Mouse (Mus musculus): ENCODE data around the gene Pnkp. TPM values are rescaled to one million over a fixed set of nuclear protein-coding genes. Genes with fewer than 3 reads are reported as not detected.

Pnkp gene
- polyA plus RNA-seq, 1 experiment from 2014 or later = 43.2 TPM

GRCm38 (mm10) chr7:44841825-44842463 is 15.0 kb upstream of the Pnkp start:
- DNase-seq (ENCODE audit: low read depth, low spot score) (no peak), ATAC-seq (peak; percentile 18)
- in situ Hi-C loops (cut with MboI; ENCODE audit: low pct_unique_long_range_greater_than_20kb) = no loop called here
- no peak for TF ChIP-seq CTCF (IDR thresholded peaks at IDR 0.05)
- ChIA-PET CTCF (interaction anchor here (1.6 kb wide), 1 partner anchor 24 kb away, joined by 4 read pairs; no protein-coding TSS in a partner anchor), POLR2A (interaction anchor here (1.0 kb wide), 1 partner anchor 15 kb away, joined by 3 read pairs; no protein-coding TSS in a partner anchor)
- H3K27me3 ChIP-seq = no peaks in the 10 kb centered on the region

- in situ Hi-C loops (cut with MboI; ENCODE audit: low pct_unique_long_range_greater_than_20kb) = no loop called here
- CTCF ChIA-PET = interaction anchor here (1.8 kb wide), 1 partner anchor 21 kb away, joined by 6 read pairs; no protein-coding TSS in a partner anchor
- no peak for TF ChIP-seq CTCF (IDR thresholded peaks at IDR 0.05)
- POLR2A ChIA-PET = no interaction called here
- no peaks in the 10 kb centered on the region for H3K27me3 ChIP-seq
- DNase-seq (ENCODE audit: low read depth, low spot score) = no peak
- no peak for ATAC-seq
Measured at GRCm38 (mm10) chr7:44845006-44845405, 11.9 kb upstream of the Pnkp start.

GRCm38 (mm10) chr7:44846804-44847203 is 10.1 kb upstream of the Pnkp start:
- no peak for TF ChIP-seq CTCF (IDR thresholded peaks at IDR 0.05)
- ATAC-seq (no peak), DNase-seq (ENCODE audit: low read depth, low spot score) (no peak)
- no peaks in the 10 kb centered on the region for H3K27me3 ChIP-seq
- ChIA-PET CTCF (no interaction called here), POLR2A (no interaction called here)
- in situ Hi-C loops (cut with MboI; ENCODE audit: low pct_unique_long_range_greater_than_20kb) = no loop called here

- POLR2A ChIA-PET = no interaction called here
- in situ Hi-C loops (cut with MboI; ENCODE audit: low pct_unique_long_range_greater_than_20kb) = no loop called here
- CTCF ChIA-PET = no interaction called here
- DNase-seq (ENCODE audit: low read depth, low spot score) = no peak
- ATAC-seq = no peak
- no peak for TF ChIP-seq CTCF (IDR thresholded peaks at IDR 0.05)
- no peaks in the 10 kb centered on the region for H3K27me3 ChIP-seq
Measured at GRCm38 (mm10) chr7:44847772-44848171, 9.2 kb upstream of the Pnkp start.

DNA sequence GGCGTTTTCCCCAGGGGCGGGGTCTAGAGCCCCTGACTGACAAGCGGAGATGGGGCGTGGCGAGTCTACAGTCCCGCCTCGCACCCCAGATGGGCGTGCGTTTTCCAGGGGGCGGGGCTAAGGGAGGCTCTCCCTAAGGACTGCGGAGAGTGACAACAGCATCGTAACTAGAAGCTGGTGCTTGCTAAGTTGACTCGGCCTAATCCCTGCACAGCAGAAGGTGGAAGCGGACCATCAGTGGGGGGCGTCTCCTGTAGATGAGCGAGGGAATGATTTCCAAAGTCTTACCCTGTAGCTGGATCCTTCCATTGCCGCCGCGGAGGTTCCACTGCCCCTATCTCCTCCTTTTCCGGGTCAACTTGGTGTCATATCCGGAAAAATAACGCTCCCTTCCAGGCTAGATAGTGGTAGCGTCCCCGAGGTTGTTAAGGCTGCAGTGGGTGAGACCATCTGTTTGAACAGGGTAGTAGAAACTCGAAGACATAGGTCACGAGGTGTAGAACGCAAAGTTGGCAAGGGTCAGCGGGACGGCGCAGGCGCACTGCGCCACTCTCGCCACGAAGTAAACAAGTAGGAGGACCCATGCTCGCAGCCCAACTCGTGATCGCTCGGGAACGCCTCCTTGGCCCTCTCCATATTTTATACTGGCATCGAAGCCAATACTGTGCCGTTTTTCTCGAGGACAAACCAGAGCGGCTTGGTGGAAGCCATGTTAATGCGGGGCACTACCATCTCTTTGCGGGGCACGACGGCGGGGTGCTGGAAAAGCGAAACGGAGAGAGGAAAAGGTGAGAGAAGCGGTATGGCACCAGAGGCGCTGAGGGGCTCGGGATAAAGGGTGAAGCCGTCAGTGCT is 8.2 kb upstream of the Pnkp start, which contains the start of the genes Akt1s1 and Tbc1d17:
TSS of gene Akt1s1 (plus strand) at position 431 of the 855 bp plus-strand sequence.
TSS of gene Tbc1d17 (minus strand) at position 519 of the 855 bp plus-strand sequence.
- ChIA-PET CTCF (no interaction called here), POLR2A (interaction anchor here (0.6 to 0.7 kb wide), 2 partner anchors 30 to 51 kb away, joined by 3 read pairs; no protein-coding TSS in a partner anchor)
- no peaks in the 10 kb centered on the region for H3K27me3 ChIP-seq
- ATAC-seq (peak; percentile 70), DNase-seq (ENCODE audit: low read depth, low spot score) (peak; percentile 100)
- in situ Hi-C loops (cut with MboI; ENCODE audit: low pct_unique_long_range_greater_than_20kb) = no loop called here
- TF ChIP-seq CTCF (IDR thresholded peaks at IDR 0.05) = no peak

DNA sequence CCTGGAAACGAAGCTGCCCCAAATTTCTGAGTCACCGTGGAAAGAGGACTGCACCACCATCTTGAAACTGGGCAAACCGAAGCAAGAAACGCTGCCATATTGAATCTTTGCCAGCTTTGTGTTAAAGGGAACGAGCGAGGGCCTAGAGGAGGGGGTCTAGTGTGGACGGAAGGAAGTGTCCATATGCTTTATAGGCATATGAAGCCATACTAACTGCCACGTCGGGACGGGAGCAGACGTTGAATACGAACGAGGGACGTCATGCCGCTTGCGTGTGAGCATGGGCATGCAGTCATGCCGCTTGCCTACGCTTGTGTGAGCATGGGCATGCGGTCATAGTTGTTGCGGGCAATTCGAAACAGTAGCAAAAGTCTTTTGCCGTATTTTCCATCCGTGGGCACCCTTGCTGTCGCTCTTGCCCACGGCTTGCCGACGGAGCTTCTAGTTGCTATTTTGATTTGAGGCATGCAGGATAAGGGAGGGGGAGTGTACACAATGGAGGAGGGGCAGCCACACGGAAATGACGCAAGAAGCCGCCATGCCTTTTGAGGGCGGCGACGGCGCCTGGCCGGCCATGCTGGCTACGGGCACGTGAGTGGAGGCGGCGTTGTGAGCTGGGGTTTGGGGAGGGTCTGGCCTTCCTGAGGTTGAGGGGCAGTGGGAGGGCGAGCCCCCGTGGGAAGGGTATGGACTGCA is 7.4 kb upstream of the Pnkp start:
- no peak for TF ChIP-seq CTCF (IDR thresholded peaks at IDR 0.05)
- POLR2A ChIA-PET = interaction anchor here (0.6 to 2.2 kb wide), 5 partner anchors 8 to 109 kb away, joined by 3 to 5 read pairs (median 3); no protein-coding TSS in a partner anchor
- peak; percentile 32 for ATAC-seq
- in situ Hi-C loops (cut with MboI; ENCODE audit: low pct_unique_long_range_greater_than_20kb) = loop anchor here (25.0 kb wide), 1 partner anchor 863 kb away; the partner anchor contains the start of genes Dbp, Fam83e, Rpl18 and Sphk2
- CTCF ChIA-PET = interaction anchor here (1.1 kb wide), 1 partner anchor 25 kb away, joined by 3 read pairs; no protein-coding TSS in a partner anchor
- no peaks in the 10 kb centered on the region for H3K27me3 ChIP-seq
- DNase-seq (ENCODE audit: low read depth, low spot score) = peak; percentile 69

DNA sequence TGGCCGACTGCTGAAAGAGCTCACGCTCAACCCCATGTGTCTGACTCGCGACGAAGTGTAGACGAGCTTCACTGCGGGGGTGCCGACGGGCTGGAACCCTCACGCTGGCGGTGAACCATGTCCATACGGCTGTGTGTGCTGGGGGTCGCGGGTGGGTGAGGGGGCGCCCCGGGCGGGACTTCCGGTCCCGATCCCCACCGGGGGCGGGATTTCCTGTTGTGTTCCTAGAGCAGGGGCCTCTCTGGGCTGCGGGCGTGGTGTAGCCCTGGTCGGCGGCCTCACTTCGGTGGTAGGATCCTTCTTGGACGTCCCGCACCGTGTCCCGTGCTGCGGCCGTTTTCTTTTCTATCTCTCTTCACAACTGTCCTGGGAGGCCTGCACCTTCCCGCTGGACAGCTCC is 6.8 kb upstream of the Pnkp start:
- in situ Hi-C loops (cut with MboI; ENCODE audit: low pct_unique_long_range_greater_than_20kb) = loop anchor here (25.0 kb wide), 1 partner anchor 862 kb away; the partner anchor contains the start of genes Dbp, Fam83e, Rpl18 and Sphk2
- ChIA-PET POLR2A (interaction anchor here (0.6 to 2.2 kb wide), 4 partner anchors 8 to 108 kb away, joined by 3 to 5 read pairs (median 4); no protein-coding TSS in a partner anchor), CTCF (interaction anchor here (1.1 to 1.5 kb wide), 3 partner anchors 10 to 26 kb away, joined by 3 to 4 read pairs (median 3); no protein-coding TSS in a partner anchor)
- H3K27me3 ChIP-seq = no peaks in the 10 kb centered on the region
- ATAC-seq (no peak), DNase-seq (ENCODE audit: low read depth, low spot score) (no peak)
- TF ChIP-seq CTCF (IDR thresholded peaks at IDR 0.05) = no peak

DNA sequence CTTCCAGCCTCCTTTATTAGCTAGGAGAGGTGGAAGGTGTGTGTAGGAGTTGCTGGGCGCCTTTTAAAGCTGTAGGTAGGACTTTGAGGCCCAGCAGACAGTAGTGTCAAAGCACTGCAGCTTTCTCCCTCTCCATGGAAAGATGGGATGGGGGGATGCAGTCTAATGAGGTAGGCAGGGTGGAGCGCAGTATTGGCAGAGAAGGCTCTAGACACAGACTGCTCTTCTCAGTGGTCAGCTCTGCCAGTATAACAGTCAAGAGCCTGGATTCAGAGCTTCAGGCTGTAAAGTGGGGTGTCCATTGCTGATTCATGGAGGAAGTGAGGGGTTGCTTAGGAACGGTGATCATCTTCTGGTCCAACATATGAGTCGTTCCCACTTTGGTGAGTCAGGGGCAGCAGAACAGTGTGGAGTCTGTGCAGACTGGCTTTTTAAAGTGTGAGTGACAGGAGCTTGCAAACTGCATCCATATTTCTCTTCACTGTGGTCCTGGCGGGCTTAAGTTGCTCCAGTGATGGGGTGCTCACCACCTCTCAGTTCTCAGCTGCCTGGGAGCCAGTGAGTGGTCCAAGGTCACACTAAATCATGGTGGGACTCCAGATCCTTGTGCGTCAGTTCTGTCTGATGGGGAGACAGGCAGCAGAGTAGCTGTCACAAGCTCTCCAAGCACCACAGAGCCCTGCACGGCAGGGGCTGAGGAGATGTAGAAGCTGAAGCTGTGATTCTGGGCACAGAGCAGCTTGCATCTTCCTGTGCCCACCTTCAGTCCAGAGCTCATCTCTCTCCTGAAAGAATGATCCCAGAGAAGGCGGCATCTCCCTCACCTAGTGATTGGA is 5.9 kb upstream of the Pnkp start:
- in situ Hi-C loops (cut with MboI; ENCODE audit: low pct_unique_long_range_greater_than_20kb) = loop anchor here (25.0 kb wide), 1 partner anchor 861 kb away; the partner anchor contains the start of genes Dbp, Fam83e, Rpl18 and Sphk2
- ChIA-PET CTCF (interaction anchor here (1.1 to 1.5 kb wide), 4 partner anchors 9 to 107 kb away, joined by 3 to 4 read pairs (median 4); no protein-coding TSS in a partner anchor), POLR2A (interaction anchor here (1.5 to 2.2 kb wide), 2 partner anchors 14 to 107 kb away, joined by 4 to 5 read pairs; no protein-coding TSS in a partner anchor)
- no peak for TF ChIP-seq CTCF (IDR thresholded peaks at IDR 0.05)
- H3K27me3 ChIP-seq = no peaks in the 10 kb centered on the region
- DNase-seq (ENCODE audit: low read depth, low spot score) (no peak), ATAC-seq (no peak)
